Mouse (Mus musculus) forebrain, embryonic 11.5 days (tissue): Measurements from ENCODE around the gene App. TPM values are rescaled to one million over a fixed set of nuclear protein-coding genes. Genes with fewer than 3 reads are reported as not detected.
A peak's percentile ranks its signal among the peaks of the same experiment; 100 is the strongest.

Source experiments
- ATAC-seq: fragments of 200-750 bp; cut with Nextera tagmentation; replicated peaks from 2 replicates; pipeline ENCODE4 v1.8.0; 2017; ENCODE audit warnings: moderate TSS enrichment; ENCODE audit not compliant: low FRiP score
- DNase-seq: peaks from one replicate; pipeline ENCODE4 v3.0.0-alpha.2; 2017; ENCODE audit warnings: low spot score
- H3K27ac ChIP-seq: fragments of 300-500 bp; sonication (generic); 2 replicates; pipeline ENCODE4 v1.5.1; 2014; ENCODE audit warnings: low read depth, low read length
- H3K27me3 ChIP-seq: fragments of 300-500 bp; sonication (generic); 2 replicates; pipeline ENCODE4 v1.6.1; 2014; ENCODE audit warnings: mild to moderate bottlenecking, low read length, mixed read lengths; ENCODE audit not compliant: control insufficient read depth, insufficient read depth
- H3K36me3 ChIP-seq: fragments of 300-500 bp; sonication (generic); 2 replicates; pipeline ENCODE4 v1.6.1; 2014; ENCODE audit warnings: mild to moderate bottlenecking, low read length, moderate library complexity, mixed read lengths; ENCODE audit not compliant: control insufficient read depth, insufficient read depth
- H3K4me1 ChIP-seq: fragments of 300-500 bp; sonication (generic); replicated peaks from 2 replicates; pipeline ENCODE4 v1.6.1; 2014; ENCODE audit warnings: low read length, mixed read lengths; ENCODE audit not compliant: control insufficient read depth, insufficient read depth
- H3K4me2 ChIP-seq: fragments of 300-500 bp; sonication (generic); 2 replicates; pipeline ENCODE4 v1.6.1; 2014; ENCODE audit warnings: low read depth, mild to moderate bottlenecking, low read length, moderate library complexity, mixed read lengths; ENCODE audit not compliant: severe bottlenecking
- H3K4me3 ChIP-seq: fragments of 300-500 bp; sonication (generic); 2 replicates; pipeline ENCODE4 v1.5.1; 2014; ENCODE audit warnings: low read depth, low read length
- H3K9ac ChIP-seq: fragments of 300-500 bp; sonication (generic); 2 replicates; pipeline ENCODE4 v1.6.1; 2014; ENCODE audit warnings: low read length
- H3K9me3 ChIP-seq: fragments of 300-500 bp; sonication (generic); 2 replicates; pipeline ENCODE4 v1.6.1; 2016; ENCODE audit warnings: low read length, mixed read lengths; ENCODE audit not compliant: control insufficient read depth
- WGBS: fragments of 180-500 bp; shearing (Covaris S2); extraction: QIAGEN DNeasy Blood & Tissue Kit; methylation state at CpG from one replicate; pipeline ENCODE4 v1.1.7; 2014; 5-methylcytosine and 5-hydroxymethylcytosine counted together
- polyA plus RNA-seq: library from polyadenylated mRNA; unstranded; fragments of >200 nt; fragmentation: Nextera tagmentation; extraction: Ambion mirVana; gene quantifications from 2 replicates; pipeline ENCODE4 v1.2.1, GENCODE M21; 2014

Gene App
- polyA plus RNA-seq, 1 experiment from 2014 or later = 134 TPM

DNA sequence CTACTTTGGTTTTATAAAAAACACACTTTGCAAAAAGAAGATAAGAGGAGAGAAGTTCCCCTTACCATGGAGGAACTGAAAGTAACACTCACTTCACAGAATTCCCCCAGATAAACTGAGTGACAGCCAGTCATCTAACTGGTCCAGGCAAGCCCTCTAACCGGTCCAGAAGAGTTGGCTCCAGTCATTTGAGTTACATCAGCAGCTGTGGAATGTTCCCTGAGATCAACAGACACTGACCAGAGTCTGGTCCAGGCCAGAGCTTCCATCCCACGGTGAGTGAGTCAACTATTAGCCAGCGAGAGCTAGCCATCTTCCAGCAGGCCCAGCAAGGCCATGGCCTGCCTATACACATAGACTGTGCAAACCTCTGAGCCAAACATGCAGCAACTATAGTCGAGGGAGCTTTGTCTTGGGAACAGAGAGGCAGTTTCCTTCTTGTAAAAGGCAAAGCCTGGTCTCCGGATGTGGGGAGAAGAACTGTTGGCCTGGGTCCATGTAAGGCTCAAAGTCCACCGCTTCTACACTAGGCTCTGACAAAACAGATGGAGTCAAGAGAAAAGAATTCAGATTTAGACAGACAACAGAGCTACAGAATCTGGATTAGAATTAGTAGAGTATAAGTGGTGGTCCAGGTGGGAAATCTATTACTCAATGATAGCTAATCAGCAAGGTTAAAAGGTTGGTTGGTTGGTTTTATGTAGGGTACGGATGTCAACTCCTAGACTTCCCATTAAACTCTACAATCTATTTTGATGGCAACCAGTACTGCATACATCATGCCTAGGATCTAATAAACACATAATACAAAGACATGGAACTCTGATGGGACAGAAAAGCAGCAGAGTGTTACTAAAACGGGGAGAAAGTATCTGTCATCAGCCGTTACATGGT, 24.7 kb downstream of the App start:
- Histone ChIP-seq H3K36me3 (no peaks in the 10 kb centered on the region), H3K4me1 (peaks cover 8% of the 10 kb centered on the region; the same call in 1 of the 2 replicates), H3K4me3 (no peak overlapping the region), H3K9me3 (no peaks in the 10 kb centered on the region), H3K4me2 (no peak overlapping the region), H3K27ac (no peak overlapping the region), H3K9ac (no peak overlapping the region), H3K27me3 (no peaks in the 10 kb centered on the region)
- 89% methylated on average over 9 of the region's 9 CpGs for WGBS
- peak; percentile 36 for DNase-seq
- ATAC-seq = no peak

DNA sequence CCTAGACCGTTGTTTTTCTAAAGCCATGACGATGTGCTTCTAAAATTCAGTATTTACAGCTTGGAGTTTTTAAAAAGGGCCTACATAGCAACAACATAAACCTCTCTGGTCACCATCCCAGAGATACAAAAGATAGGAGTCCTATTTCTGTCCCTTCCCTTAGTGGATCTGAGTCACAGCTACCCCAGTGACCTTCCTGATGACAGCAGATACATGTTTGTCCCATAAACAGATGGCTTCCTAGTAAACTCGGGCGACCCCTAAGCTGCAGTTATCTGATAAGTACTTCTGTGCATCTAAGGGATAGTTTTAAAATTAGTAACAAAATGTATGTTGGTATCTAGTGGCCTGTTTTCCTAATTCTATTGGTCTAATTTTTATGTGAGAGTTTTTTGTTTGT, 26.1 kb downstream of the App start:
- H3K27ac ChIP-seq = no peak overlapping the region
- no peaks in the 10 kb centered on the region for H3K36me3 ChIP-seq
- peak; percentile 23 for DNase-seq
- peaks cover 8% of the 10 kb centered on the region; the same call in 1 of the 2 replicates for H3K4me1 ChIP-seq
- H3K9me3 ChIP-seq = no peaks in the 10 kb centered on the region
- no peak overlapping the region for H3K9ac ChIP-seq
- H3K4me3 ChIP-seq = no peak overlapping the region
- no peak overlapping the region for H3K4me2 ChIP-seq
- WGBS = 89% methylated on average over 4 of the region's 4 CpGs
- ATAC-seq = no peak
- no peaks in the 10 kb centered on the region for H3K27me3 ChIP-seq

GRCm38 (mm10) chr16:85145771-85146178, 27.8 kb downstream of the App start:
- 49% methylated on average over 11 of the region's 11 CpGs for WGBS
- H3K4me2 ChIP-seq = 0 out of 2 replicates have a peak overlapping the region, but pooled peaks have one; percentile 2
- no peak overlapping the region for H3K9ac ChIP-seq
- H3K9me3 ChIP-seq = no peaks in the 10 kb centered on the region
- no peak overlapping the region for H3K27ac ChIP-seq
- no peak overlapping the region for H3K4me3 ChIP-seq
- H3K4me1 ChIP-seq = 0 out of 2 replicates have a peak, but pooled peaks cover 3% of the 10 kb centered on the region
- H3K27me3 ChIP-seq = no peaks in the 10 kb centered on the region
- ATAC-seq = peak; percentile 50; the same call in 1 of the 2 replicates
- DNase-seq = peak; percentile 52
- H3K36me3 ChIP-seq = no peaks in the 10 kb centered on the region

GRCm38 (mm10) chr16:85145369-85145768, 28.2 kb downstream of the App start:
- H3K36me3 ChIP-seq = no peaks in the 10 kb centered on the region
- 0 out of 2 replicates have a peak, but pooled peaks cover 3% of the 10 kb centered on the region for H3K4me1 ChIP-seq
- H3K9me3 ChIP-seq = no peaks in the 10 kb centered on the region
- ATAC-seq (peak; percentile 22; the same call in 1 of the 2 replicates), DNase-seq (peak; percentile 47)
- WGBS = 48% methylated on average over 11 of the region's 11 CpGs
- 0 out of 2 replicates have a peak overlapping the region, but pooled peaks have one; percentile 2 for H3K4me2 ChIP-seq
- H3K4me3 ChIP-seq = no peak overlapping the region
- no peak overlapping the region for H3K9ac ChIP-seq
- no peak overlapping the region for H3K27ac ChIP-seq
- H3K27me3 ChIP-seq = no peaks in the 10 kb centered on the region

DNA sequence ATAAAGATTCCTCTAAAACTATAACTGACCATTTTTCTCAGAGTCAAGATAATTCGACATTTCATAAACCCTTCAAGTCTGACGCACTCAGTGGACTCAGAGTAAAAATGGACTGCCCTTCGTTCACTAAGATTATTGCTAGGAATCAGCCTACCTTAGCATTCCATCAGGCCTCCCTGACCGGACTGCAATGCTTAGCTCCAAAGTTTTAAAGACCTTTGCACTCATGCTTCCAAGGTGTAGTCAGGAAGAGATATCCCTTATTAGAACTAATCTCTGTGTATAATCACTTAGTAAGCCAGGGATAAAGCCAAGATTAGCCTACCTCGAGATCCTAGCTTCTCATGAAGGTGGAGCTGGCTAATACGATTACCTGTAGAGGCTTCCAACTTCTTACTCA, 29.2 kb downstream of the App start:
- Histone ChIP-seq H3K36me3 (no peaks in the 10 kb centered on the region), H3K4me1 (peaks cover 3% of the 10 kb centered on the region; the same call in 1 of the 2 replicates), H3K27ac (no peak overlapping the region), H3K27me3 (no peaks in the 10 kb centered on the region), H3K4me3 (no peak overlapping the region), H3K9ac (no peak overlapping the region), H3K4me2 (no peak overlapping the region), H3K9me3 (no peaks in the 10 kb centered on the region)
- ATAC-seq = no peak
- WGBS = 85% methylated on average over 6 of the region's 6 CpGs
- peak; percentile 11 for DNase-seq

DNA sequence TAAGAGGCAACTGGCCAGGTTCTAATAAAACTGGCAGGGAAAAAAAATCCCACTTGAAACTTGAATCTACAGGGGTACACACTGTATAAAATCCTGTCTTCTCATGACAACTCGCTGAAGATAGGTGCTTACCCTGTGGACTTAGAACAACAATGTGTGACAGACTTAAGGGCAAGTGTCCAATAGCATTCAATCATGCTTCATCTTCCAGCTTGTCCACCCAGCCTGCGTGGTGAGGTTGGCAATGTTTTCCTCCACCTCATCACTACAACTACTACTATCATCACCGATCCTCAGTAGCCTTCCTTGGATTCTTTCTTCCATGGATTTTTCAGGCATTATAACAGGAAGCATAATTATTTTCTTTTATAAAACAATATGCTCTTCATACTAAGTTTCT, 29.7 kb downstream of the App start:
- Histone ChIP-seq H3K4me1 (peaks cover 3% of the 10 kb centered on the region; the same call in 1 of the 2 replicates), H3K4me2 (no peak overlapping the region), H3K9ac (no peak overlapping the region), H3K9me3 (no peaks in the 10 kb centered on the region), H3K4me3 (no peak overlapping the region), H3K27ac (no peak overlapping the region), H3K27me3 (no peaks in the 10 kb centered on the region), H3K36me3 (no peaks in the 10 kb centered on the region)
- 93% methylated on average over 3 of the region's 3 CpGs for WGBS
- ATAC-seq (no peak), DNase-seq (peak; percentile 4)

DNA sequence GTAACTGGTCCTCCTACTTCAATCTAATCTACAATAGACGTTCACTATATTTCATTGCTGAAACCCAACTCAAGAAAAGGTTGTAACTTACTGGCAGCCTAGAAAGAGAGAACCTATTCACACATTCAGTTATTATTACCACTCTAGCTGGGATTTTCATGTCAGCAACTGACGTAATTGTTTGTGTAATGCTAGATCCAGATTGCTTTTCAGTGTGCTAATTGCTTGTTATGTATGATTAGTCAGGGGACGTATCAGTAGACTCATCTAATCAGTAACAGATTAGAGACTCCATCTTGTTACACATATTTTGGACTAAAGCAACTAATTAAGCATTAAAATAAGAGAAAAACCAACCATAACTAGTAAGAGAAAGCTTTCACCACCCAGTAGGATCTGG, 30.4 kb downstream of the App start:
- no peak for ATAC-seq
- 64% methylated on average over 3 of the region's 3 CpGs for WGBS

GRCm38 (mm10) chr16:85141404-85141803, 32.2 kb downstream of the App start:
- Histone ChIP-seq H3K9me3 (no peaks in the 10 kb centered on the region), H3K27me3 (no peaks in the 10 kb centered on the region), H3K9ac (no peak overlapping the region), H3K4me2 (no peak overlapping the region), H3K4me3 (no peak overlapping the region), H3K27ac (no peak overlapping the region), H3K36me3 (no peaks in the 10 kb centered on the region), H3K4me1 (peaks cover 3% of the 10 kb centered on the region; the same call in 1 of the 2 replicates)
- no peak for ATAC-seq
- 95% methylated on average over 4 of the region's 4 CpGs for WGBS
- no peak for DNase-seq

More for the DNA sequence above, 30.4 kb downstream of the App start:
- Histone ChIP-seq H3K9ac (no peak overlapping the region), H3K27ac (no peak overlapping the region), H3K36me3 (no peaks in the 10 kb centered on the region), H3K4me2 (no peak overlapping the region), H3K4me1 (peaks cover 3% of the 10 kb centered on the region; the same call in 1 of the 2 replicates), H3K4me3 (no peak overlapping the region), H3K27me3 (no peaks in the 10 kb centered on the region), H3K9me3 (no peaks in the 10 kb centered on the region)
- peak; percentile 4 for DNase-seq
